Mouse (Mus musculus) stomach, postnatal 0 days (tissue): ENCODE measurements around the gene Clpsl2.

Experiments
- CTCF ChIP-seq: IDR thresholded peaks from 2 replicates; pipeline ENCODE4 v1.5.1; 2016; ENCODE audit warnings: antibody characterized with exemption, low read depth, mild to moderate bottlenecking, moderate library complexity
- EP300 ChIP-seq: optimal IDR thresholded peaks from 2 replicates; pipeline ENCODE3; 2016; ENCODE audit warnings: antibody characterized with exemption

DNA sequence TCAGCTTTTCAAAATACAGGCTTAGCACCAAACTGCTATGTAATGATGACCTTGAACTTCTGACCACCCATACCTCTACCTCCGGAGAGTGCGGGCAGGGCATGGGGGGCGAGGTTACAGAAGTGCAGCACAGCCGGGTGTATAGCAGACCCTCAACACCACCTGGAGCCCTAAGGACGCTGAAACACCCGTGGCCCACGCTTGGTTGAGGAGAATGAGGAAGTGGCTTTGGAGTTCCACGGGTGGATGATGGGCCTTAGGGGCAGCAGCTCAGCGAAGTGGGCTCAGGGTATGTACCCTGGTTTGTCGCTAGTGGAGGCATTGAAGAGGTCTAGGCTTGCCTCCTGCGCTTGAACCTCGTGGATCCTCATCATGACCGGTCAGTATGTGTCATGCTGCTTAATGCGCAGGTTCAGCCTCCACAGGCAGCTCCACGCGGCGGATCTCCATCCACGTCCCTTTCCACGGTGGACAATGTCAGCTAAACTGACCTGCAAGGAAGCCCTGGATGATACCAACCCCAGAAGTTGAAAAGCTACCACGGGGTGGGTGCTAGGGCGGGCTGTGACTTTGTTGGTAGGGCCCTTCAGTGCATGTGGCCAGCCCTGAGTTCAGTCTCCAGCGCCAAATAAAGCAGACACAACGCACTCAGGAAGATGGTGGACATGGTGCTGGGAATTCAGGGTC is 25.1 kb upstream of the Clpsl2 start:
- no peak for TF ChIP-seq CTCF
- TF ChIP-seq EP300 = no peak
